Mouse (Mus musculus) testis, postnatal 14 days (tissue): ENCODE results near the gene Lhx6.

Source experiments
- DNase-seq: peaks from one replicate; pipeline ENCODE4 v3.0.0; 2021; ENCODE audit warnings: low spot score

The Lhx6 gene

DNA sequence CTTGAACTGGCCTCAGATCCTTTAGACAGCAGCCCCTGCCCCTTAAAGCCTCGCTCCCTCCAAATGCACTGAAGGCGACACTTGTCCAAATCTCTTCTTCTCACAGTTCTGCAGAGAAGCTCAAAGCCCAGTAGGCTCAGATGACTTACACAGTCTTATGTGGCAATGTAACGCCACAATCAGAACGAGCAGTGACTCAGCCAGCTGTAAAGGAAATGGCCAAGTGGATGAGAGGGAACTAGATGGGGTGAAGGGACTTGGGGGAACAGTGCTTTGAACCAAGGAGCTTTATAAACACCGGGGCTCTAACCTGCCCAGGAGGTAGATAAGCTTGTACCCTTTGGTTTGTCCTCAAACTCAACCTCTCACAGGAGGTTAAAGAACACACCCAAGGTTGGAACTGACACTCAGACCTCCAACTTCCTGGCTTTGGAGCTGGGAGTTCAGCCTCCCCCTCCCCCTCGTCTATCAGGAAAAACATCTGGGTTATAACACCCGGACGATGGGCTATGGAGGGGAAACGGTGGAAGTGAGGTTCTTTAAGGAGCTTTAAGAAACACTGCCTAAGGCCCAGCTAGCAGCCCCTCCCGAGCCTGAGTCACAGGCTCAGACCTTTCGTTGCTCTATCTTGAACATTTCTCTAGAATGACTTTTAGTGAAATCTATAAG, 69.7 kb downstream of the Lhx6 start:
- no peak for DNase-seq

DNA sequence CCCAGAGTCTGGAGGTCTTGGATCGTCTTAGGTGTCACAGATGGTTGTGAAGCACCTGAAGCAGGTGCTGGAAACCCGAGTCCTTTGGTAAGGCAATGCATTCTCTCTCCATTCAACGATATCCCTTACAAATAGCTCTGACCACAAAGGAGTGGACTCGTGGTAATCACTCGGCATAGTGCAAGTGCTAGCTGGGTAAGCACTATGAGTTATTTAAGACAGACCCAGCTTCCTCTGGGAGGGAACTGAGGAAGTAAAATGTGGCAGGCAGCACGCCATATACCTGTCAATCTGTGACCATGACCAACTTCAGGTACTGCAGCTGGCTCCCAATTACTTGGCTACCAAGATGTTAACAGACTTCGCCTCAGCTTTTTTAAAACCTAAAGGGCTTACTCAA, 70.3 kb downstream of the Lhx6 start:
- no peak for DNase-seq

DNA sequence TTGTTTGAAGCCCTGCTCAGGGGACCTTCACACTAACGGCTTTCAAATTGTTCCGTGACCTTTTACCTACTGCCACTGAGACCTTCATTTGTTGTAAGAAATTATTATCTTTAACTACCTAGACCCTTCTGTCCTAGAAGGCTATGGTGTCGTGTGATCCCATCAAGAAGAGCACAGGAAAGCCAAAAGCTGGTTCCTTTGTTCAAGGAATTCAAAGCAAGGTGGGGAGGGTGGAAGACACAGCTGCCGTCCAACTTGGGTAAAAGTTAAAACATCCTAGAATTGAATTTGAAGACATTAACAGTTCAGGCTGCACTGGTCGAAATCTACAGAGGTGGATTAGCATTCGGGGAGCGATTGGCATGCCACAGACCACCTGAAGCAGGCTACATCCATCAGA, 71.2 kb downstream of the Lhx6 start:
- no peak for DNase-seq

GRCm38 (mm10) chr2:36032884-36033283, 72.3 kb downstream of the Lhx6 start:
- no peak for DNase-seq
